Mouse (Mus musculus) midbrain, embryonic 13.5 days (tissue): ENCODE measurements around the gene Stx8. TPM values are rescaled to one million over a fixed set of nuclear protein-coding genes. Genes with fewer than 3 reads are reported as not detected.

ENCODE experiments used
- ATAC-seq: fragments of 200-750 bp; cut with Nextera tagmentation; 2 replicates; pipeline ENCODE4 v1.8.0; 2017; ENCODE audit warnings: mild to moderate bottlenecking, moderate TSS enrichment, moderate library complexity
- H3K27ac ChIP-seq: fragments of 300-500 bp; sonication (generic); 2 replicates; pipeline ENCODE4 v1.5.1; 2015; ENCODE audit warnings: inconsistent platforms, mild to moderate bottlenecking, moderate library complexity
- H3K27me3 ChIP-seq: fragments of 300-500 bp; sonication (generic); 2 replicates; pipeline ENCODE4 v1.6.1; 2015; ENCODE audit warnings: mild to moderate bottlenecking, inconsistent platforms
- H3K36me3 ChIP-seq: fragments of 300-500 bp; sonication (generic); 2 replicates; pipeline ENCODE4 v1.6.1; 2015; ENCODE audit warnings: mild to moderate bottlenecking, inconsistent platforms
- H3K4me1 ChIP-seq: fragments of 300-500 bp; sonication (generic); replicated peaks from 2 replicates; pipeline ENCODE4 v1.6.1; 2015; ENCODE audit warnings: inconsistent platforms
- H3K4me2 ChIP-seq: fragments of 300-500 bp; sonication (generic); replicated peaks from 2 replicates; pipeline ENCODE4 v1.6.1; 2015; ENCODE audit warnings: moderate library complexity, mild to moderate bottlenecking, inconsistent platforms
- H3K4me3 ChIP-seq: fragments of 300-500 bp; sonication (generic); replicated peaks from 2 replicates; pipeline ENCODE4 v1.5.1; 2015; ENCODE audit warnings: mild to moderate bottlenecking, inconsistent platforms
- H3K9ac ChIP-seq: fragments of 300-500 bp; sonication (generic); replicated peaks from 2 replicates; pipeline ENCODE4 v1.6.1; 2015; ENCODE audit warnings: mild to moderate bottlenecking, inconsistent platforms
- H3K9me3 ChIP-seq: fragments of 300-500 bp; sonication (generic); 2 replicates; pipeline ENCODE4 v1.6.1; 2016; ENCODE audit warnings: mild to moderate bottlenecking, inconsistent platforms
- WGBS: fragments of 180-500 bp; shearing (Covaris S2); methylation state at CpG from one replicate; pipeline ENCODE4 v1.1.7; 2015; 5-methylcytosine and 5-hydroxymethylcytosine counted together
- polyA plus RNA-seq: library from polyadenylated mRNA; unstranded; fragments of >200 nt; fragmentation: Nextera tagmentation; extraction: Ambion mirVana; gene quantifications from 2 replicates; pipeline ENCODE4 v1.2.1, GENCODE M21; 2015

Gene Stx8
- polyA plus RNA-seq, 1 experiment from 2014 or later, result 67.4 TPM

DNA sequence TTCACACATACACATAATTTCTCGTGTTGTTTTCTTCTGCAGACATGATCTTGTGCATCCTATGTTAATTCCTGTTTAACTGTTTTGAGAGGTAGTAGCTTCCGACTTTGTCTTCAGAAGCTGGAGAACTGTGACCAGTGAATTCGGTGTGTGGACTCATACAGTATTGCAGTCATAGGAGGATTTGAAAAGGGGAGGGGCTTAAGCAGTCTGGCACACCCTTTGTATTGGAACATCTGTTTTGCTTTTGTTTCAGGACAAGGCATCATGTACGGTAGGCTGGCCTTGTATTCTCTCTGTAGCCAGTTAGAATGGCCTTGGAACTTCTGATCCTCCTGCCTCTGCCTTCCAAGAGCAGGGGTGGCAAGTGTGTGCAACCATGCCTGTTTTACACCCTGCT, 30.0 kb downstream of the Stx8 start:
- no peak overlapping the region for H3K27ac ChIP-seq
- ATAC-seq, result no peak
- 0 out of 2 replicates have a peak, but pooled peaks cover 5% of the 10 kb centered on the region for H3K36me3 ChIP-seq
- H3K9me3 ChIP-seq, result no peaks in the 10 kb centered on the region
- 76% methylated on average over 4 of the region's 4 CpGs for WGBS
- H3K4me3 ChIP-seq, result no peak overlapping the region
- no peaks in the 10 kb centered on the region for H3K27me3 ChIP-seq
- H3K9ac ChIP-seq, result no peak overlapping the region
- H3K4me1 ChIP-seq, result no peaks in the 10 kb centered on the region
- no peak overlapping the region for H3K4me2 ChIP-seq

DNA sequence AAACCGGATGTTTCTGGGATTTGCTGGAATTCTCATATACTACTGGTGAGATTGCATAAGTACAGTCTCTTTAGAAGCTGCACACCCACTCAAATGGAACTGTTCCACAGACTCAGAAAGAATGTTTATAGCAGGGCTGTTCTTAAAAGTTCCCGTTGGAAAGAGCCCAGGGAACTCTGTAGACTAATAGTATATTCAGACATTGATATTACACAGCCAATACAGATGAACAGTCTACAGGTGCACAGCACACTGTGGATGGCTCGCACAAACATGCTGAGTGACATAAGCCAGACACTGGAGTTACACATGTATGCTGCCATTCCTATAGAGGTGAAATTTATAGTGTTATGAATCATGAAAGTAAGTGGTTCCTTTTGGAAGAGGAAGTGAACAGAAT, 32.9 kb downstream of the Stx8 start:
- 87% methylated on average over 3 of the region's 3 CpGs for WGBS
- H3K4me2 ChIP-seq, result no peak overlapping the region
- no peaks in the 10 kb centered on the region for H3K9me3 ChIP-seq
- no peak overlapping the region for H3K27ac ChIP-seq
- ATAC-seq, result no peak
- peaks cover 4% of the 10 kb centered on the region; the same call in 1 of the 2 replicates for H3K27me3 ChIP-seq
- H3K9ac ChIP-seq, result no peak overlapping the region
- no peaks in the 10 kb centered on the region for H3K36me3 ChIP-seq
- no peaks in the 10 kb centered on the region for H3K4me1 ChIP-seq
- H3K4me3 ChIP-seq, result no peak overlapping the region

GRCm38 (mm10) chr11:67999629-68000028, 33.6 kb downstream of the Stx8 start:
- no peaks in the 10 kb centered on the region for H3K9me3 ChIP-seq
- no peak overlapping the region for H3K9ac ChIP-seq
- peaks cover 4% of the 10 kb centered on the region; the same call in 1 of the 2 replicates for H3K27me3 ChIP-seq
- no peak overlapping the region for H3K4me3 ChIP-seq
- no peak for ATAC-seq
- no peak overlapping the region for H3K27ac ChIP-seq
- 81% methylated on average over 5 of the region's 5 CpGs for WGBS
- H3K4me2 ChIP-seq, result no peak overlapping the region
- H3K36me3 ChIP-seq, result no peaks in the 10 kb centered on the region
- no peaks in the 10 kb centered on the region; the same call in 1 of the 2 replicates for H3K4me1 ChIP-seq

GRCm38 (mm10) chr11:68004191-68004590, 38.2 kb downstream of the Stx8 start:
- H3K4me1 ChIP-seq, result peaks cover 21% of the 10 kb centered on the region
- WGBS, result 20% methylated on average over 6 of the region's 6 CpGs
- no peaks in the 10 kb centered on the region for H3K9me3 ChIP-seq
- ATAC-seq, result peak; percentile 50; the same call in 1 of the 2 replicates
- H3K9ac ChIP-seq, result no peak overlapping the region
- H3K4me3 ChIP-seq, result no peak overlapping the region
- H3K27me3 ChIP-seq, result peaks cover 7% of the 10 kb centered on the region; the same call in 1 of the 2 replicates
- H3K4me2 ChIP-seq, result no peak overlapping the region
- H3K36me3 ChIP-seq, result no peaks in the 10 kb centered on the region
- no peak overlapping the region for H3K27ac ChIP-seq

- Histone ChIP-seq H3K4me3 (no peak overlapping the region), H3K27me3 (peaks cover 7% of the 10 kb centered on the region; the same call in 1 of the 2 replicates), H3K36me3 (no peaks in the 10 kb centered on the region), H3K4me1 (peaks cover 21% of the 10 kb centered on the region), H3K9ac (no peak overlapping the region), H3K27ac (no peak overlapping the region), H3K9me3 (no peaks in the 10 kb centered on the region), H3K4me2 (no peak overlapping the region)
- ATAC-seq, result no peak
- WGBS, result 25% methylated on average over 8 of the region's 8 CpGs
These were observed 40.3 kb downstream of the Stx8 start for GRCm38 (mm10) chr11:68006216-68006789.

- no peaks in the 10 kb centered on the region for H3K9me3 ChIP-seq
- peaks cover 7% of the 10 kb centered on the region; the same call in 1 of the 2 replicates for H3K27me3 ChIP-seq
- 47% methylated on average over 6 of the region's 6 CpGs for WGBS
- no peak overlapping the region for H3K9ac ChIP-seq
- H3K36me3 ChIP-seq, result no peaks in the 10 kb centered on the region
- H3K4me1 ChIP-seq, result peaks cover 21% of the 10 kb centered on the region
- no peak overlapping the region for H3K4me2 ChIP-seq
- no peak overlapping the region for H3K27ac ChIP-seq
- no peak overlapping the region for H3K4me3 ChIP-seq
- no peak for ATAC-seq
These were observed 41.7 kb downstream of the Stx8 start for GRCm38 (mm10) chr11:68007645-68008044.

DNA sequence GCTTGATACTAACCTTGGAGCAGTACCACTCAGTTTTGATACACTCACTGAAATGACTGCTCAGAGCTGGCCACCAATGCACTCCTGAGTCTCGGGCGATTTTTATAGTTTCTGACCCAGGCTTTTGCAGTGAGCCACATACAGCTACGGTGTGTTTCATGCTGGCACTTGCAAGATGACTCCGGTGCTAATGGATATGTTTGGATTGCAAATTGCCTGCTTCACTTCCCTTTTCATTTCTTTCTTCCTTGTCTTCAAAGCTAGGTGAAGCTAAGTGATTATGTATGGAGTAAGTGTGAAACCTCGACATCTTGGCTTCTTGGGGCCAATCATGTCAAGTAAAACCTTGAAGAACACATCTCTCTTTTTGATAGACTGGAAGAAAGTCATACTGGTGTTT, 43.4 kb downstream of the Stx8 start:
- Histone ChIP-seq H3K4me1 (peaks cover 21% of the 10 kb centered on the region), H3K9ac (no peak overlapping the region), H3K36me3 (no peaks in the 10 kb centered on the region), H3K27ac (no peak overlapping the region), H3K27me3 (0 out of 2 replicates have a peak, but pooled peaks cover 3% of the 10 kb centered on the region), H3K4me2 (no peak overlapping the region), H3K9me3 (no peaks in the 10 kb centered on the region), H3K4me3 (no peak overlapping the region)
- WGBS, result 78% methylated on average over 5 of the region's 5 CpGs
- no peak for ATAC-seq

DNA sequence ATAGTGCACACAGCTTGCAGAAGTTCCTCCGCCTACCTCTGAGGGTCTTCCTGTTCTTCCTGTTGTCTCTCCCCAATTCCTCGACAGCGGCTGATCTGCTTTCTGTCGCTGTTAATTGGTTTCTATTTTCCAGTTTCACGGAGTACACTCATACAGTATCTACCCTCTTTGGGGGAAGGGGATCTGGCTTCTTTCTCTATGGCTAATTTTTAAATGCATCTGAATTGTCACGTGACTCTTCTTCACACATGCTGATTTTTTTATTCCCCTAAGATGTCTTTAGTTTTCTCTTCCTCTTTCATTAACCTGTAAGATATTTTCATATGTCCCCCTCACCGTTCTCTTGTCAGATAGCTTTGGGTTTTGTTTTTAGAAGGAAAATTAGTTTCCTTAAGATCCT, 46.2 kb downstream of the Stx8 start:
- Histone ChIP-seq H3K4me3 (no peak overlapping the region), H3K36me3 (no peaks in the 10 kb centered on the region), H3K27me3 (no peaks in the 10 kb centered on the region), H3K4me2 (no peak overlapping the region), H3K27ac (no peak overlapping the region), H3K9ac (no peak overlapping the region), H3K9me3 (no peaks in the 10 kb centered on the region), H3K4me1 (peaks cover 8% of the 10 kb centered on the region; the same call in 1 of the 2 replicates)
- ATAC-seq, result no peak
- 88% methylated on average over 7 of the region's 7 CpGs for WGBS

GRCm38 (mm10) chr11:68018191-68018590, 52.2 kb downstream of the Stx8 start:
- no peak for ATAC-seq
- Histone ChIP-seq H3K27ac (no peak overlapping the region), H3K36me3 (no peaks in the 10 kb centered on the region), H3K9ac (no peak overlapping the region), H3K4me3 (no peak overlapping the region), H3K27me3 (no peaks in the 10 kb centered on the region), H3K9me3 (no peaks in the 10 kb centered on the region), H3K4me1 (no peaks in the 10 kb centered on the region), H3K4me2 (no peak overlapping the region)
- WGBS, result 84% methylated on average over 8 of the region's 8 CpGs

- H3K27me3 ChIP-seq, result no peaks in the 10 kb centered on the region
- H3K4me1 ChIP-seq, result no peaks in the 10 kb centered on the region
- no peaks in the 10 kb centered on the region for H3K9me3 ChIP-seq
- H3K4me3 ChIP-seq, result no peak overlapping the region
- 73% methylated on average over 11 of the region's 11 CpGs for WGBS
- ATAC-seq, result no peak
- H3K9ac ChIP-seq, result no peak overlapping the region
- no peaks in the 10 kb centered on the region for H3K36me3 ChIP-seq
- no peak overlapping the region for H3K4me2 ChIP-seq
- no peak overlapping the region for H3K27ac ChIP-seq
These were observed 53.2 kb downstream of the Stx8 start for GRCm38 (mm10) chr11:68019156-68019555.

- Histone ChIP-seq H3K36me3 (no peaks in the 10 kb centered on the region), H3K9me3 (no peaks in the 10 kb centered on the region), H3K4me3 (no peak overlapping the region), H3K4me2 (no peak overlapping the region), H3K9ac (no peak overlapping the region), H3K27me3 (no peaks in the 10 kb centered on the region), H3K4me1 (no peaks in the 10 kb centered on the region), H3K27ac (no peak overlapping the region)
- no peak for ATAC-seq
- 90% methylated on average over 7 of the region's 7 CpGs for WGBS
These were observed 56.0 kb downstream of the Stx8 start for GRCm38 (mm10) chr11:68021976-68022375.

DNA sequence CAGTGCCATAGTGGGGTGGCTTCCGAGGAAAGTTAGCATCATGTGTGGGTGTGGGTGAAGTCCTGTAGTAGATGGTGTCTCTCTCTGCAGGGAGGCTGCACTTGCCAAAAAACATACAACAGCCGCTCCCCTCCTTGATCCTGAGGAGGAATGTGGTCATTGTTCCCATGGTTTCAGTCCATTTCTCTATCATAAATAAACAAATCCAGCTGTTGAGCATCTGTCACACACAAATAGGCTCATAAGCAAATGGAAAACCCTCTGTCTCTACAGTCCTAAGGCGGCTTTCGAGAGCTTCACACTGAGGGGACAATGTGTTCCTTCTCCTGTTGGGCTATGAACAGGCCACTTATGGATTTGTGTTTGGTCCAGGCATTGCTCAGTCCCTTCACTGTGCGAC, 56.9 kb downstream of the Stx8 start:
- Histone ChIP-seq H3K9ac (no peak overlapping the region), H3K4me3 (no peak overlapping the region), H3K4me1 (no peaks in the 10 kb centered on the region), H3K27ac (no peak overlapping the region), H3K9me3 (no peaks in the 10 kb centered on the region), H3K4me2 (no peak overlapping the region), H3K36me3 (no peaks in the 10 kb centered on the region), H3K27me3 (no peaks in the 10 kb centered on the region)
- no peak for ATAC-seq
- 88% methylated on average over 5 of the region's 5 CpGs for WGBS

GRCm38 (mm10) chr11:68023811-68024369, 57.9 kb downstream of the Stx8 start:
- H3K4me3 ChIP-seq, result no peak overlapping the region
- no peaks in the 10 kb centered on the region for H3K4me1 ChIP-seq
- WGBS, result 94% methylated on average over 8 of the region's 8 CpGs
- ATAC-seq, result no peak
- no peaks in the 10 kb centered on the region for H3K27me3 ChIP-seq
- H3K9me3 ChIP-seq, result no peaks in the 10 kb centered on the region
- no peaks in the 10 kb centered on the region for H3K36me3 ChIP-seq
- H3K4me2 ChIP-seq, result no peak overlapping the region
- H3K9ac ChIP-seq, result no peak overlapping the region
- no peak overlapping the region for H3K27ac ChIP-seq
